Mouse (Mus musculus) heart, postnatal 0 days (tissue): Measurements from ENCODE around the gene Acox3. TPM values are rescaled to one million over a fixed set of nuclear protein-coding genes. Genes with fewer than 3 reads are reported as not detected.
"Not testable (repeated sequence)": the region's sequence is repeated elsewhere in the genome, so short reads cannot be mapped to it uniquely, and the experiment has no call there.

Source experiments
- ATAC-seq: fragments of 200-750 bp; cut with Nextera tagmentation; 2 replicates; pipeline ENCODE4 v1.8.0; 2017; ENCODE audit warnings: low read depth, moderate number of reproducible peaks, moderate library complexity; ENCODE audit not compliant: insufficient read depth
- DNase-seq: peaks from one replicate; pipeline ENCODE4 v3.0.0-alpha.2; 2016; ENCODE audit warnings: low spot score
- H3K27ac ChIP-seq: fragments of 300-500 bp; sonication (generic); 2 replicates; pipeline ENCODE4 v1.5.1; 2014; ENCODE audit warnings: low read depth, mild to moderate bottlenecking
- H3K27me3 ChIP-seq: fragments of 300-500 bp; sonication (generic); 2 replicates; pipeline ENCODE4 v1.6.1; 2014; ENCODE audit warnings: low read length, mixed read lengths; ENCODE audit not compliant: control insufficient read depth, insufficient read depth
- H3K36me3 ChIP-seq: fragments of 300-500 bp; sonication (generic); replicated peaks from 2 replicates; pipeline ENCODE4 v1.6.1; 2014; ENCODE audit warnings: low read length, mixed read lengths; ENCODE audit not compliant: control insufficient read depth, insufficient read depth
- H3K4me1 ChIP-seq: fragments of 300-500 bp; sonication (generic); 2 replicates; pipeline ENCODE4 v1.6.1; 2014; ENCODE audit warnings: antibody characterized with exemption; ENCODE audit not compliant: control insufficient read depth, insufficient read depth
- H3K4me2 ChIP-seq: fragments of 300-500 bp; sonication (generic); 2 replicates; pipeline ENCODE4 v1.6.1; 2014; ENCODE audit warnings: low read depth, mild to moderate bottlenecking, low read length, moderate library complexity
- H3K4me3 ChIP-seq: fragments of 300-500 bp; sonication (generic); 2 replicates; pipeline ENCODE4 v1.5.1; 2014; ENCODE audit warnings: low read depth, low read length
- H3K9ac ChIP-seq: fragments of 300-500 bp; sonication (generic); replicated peaks from 2 replicates; pipeline ENCODE4 v1.6.1; 2014; ENCODE audit warnings: low read depth, low read length, mixed read lengths
- H3K9me3 ChIP-seq: fragments of 300-500 bp; sonication (generic); replicated peaks from 2 replicates; pipeline ENCODE4 v1.6.1; 2016; ENCODE audit warnings: low read length; ENCODE audit not compliant: control insufficient read depth
- CTCF ChIP-seq: IDR thresholded peaks from 2 replicates; pipeline ENCODE4 v1.5.1; 2016; ENCODE audit warnings: antibody characterized with exemption, control low read depth, low read depth
- EP300 ChIP-seq: IDR thresholded peaks from 2 replicates; pipeline ENCODE4 v1.6.1; 2016; ENCODE audit warnings: antibody characterized with exemption, low read depth
- WGBS: fragments of 180-500 bp; shearing (Covaris S2); extraction: QIAGEN DNeasy Blood & Tissue Kit; methylation state at CpG from one replicate; pipeline ENCODE4 v1.1.7; 2014; 5-methylcytosine and 5-hydroxymethylcytosine counted together
- polyA plus RNA-seq: library from polyadenylated mRNA; unstranded; fragments of >200 nt; fragmentation: Nextera tagmentation; extraction: Ambion mirVana; gene quantifications from 2 replicates; pipeline ENCODE4 v1.2.1, GENCODE M21; 2015
- total RNA-seq: library from RNA; depleted of rRNA; stranded (reverse); fragments of >200 nt; gene quantifications from 2 replicates; pipeline ENCODE4 v1.2.3, GENCODE M21; 2014; ENCODE audit warnings: low replicate concordance

Acox3 gene
- total and polyA plus RNA-seq, 2 experiments from 2014 or later = 13.4 to 26.8 TPM

DNA sequence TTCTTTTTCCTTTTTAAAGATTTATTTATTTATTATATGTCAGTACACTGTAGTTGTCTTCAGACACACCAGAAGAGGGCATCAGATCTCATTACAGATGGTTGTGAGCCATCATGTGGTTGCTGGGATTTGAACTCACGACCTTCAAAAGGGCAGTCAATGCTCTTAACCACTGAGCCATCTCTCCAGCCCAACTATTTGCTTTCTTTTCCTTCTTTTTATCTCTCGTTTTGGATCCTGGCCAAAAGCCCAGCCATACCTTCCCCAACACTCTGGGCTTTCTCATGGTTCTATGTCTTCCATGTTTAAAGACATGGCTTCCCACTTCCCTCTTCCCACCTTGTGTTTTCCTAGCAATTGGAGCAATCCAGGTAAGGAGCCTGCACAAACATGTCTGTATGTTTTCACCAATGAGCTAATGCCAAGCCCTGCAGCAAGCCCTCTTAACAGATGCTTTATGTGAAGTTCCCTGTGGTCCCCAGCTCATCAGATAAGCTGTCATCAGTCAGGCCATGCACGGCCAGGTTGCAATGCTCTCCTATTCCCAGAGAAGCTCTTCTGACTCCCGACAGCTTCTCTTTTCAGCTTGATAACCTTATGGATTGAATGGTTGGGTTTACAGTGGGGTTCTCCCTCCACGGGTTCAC lies 3.5 kb upstream of the Acox3 start:
- no peak for ATAC-seq
- no peak for TF ChIP-seq CTCF
- no peak for TF ChIP-seq EP300

DNA sequence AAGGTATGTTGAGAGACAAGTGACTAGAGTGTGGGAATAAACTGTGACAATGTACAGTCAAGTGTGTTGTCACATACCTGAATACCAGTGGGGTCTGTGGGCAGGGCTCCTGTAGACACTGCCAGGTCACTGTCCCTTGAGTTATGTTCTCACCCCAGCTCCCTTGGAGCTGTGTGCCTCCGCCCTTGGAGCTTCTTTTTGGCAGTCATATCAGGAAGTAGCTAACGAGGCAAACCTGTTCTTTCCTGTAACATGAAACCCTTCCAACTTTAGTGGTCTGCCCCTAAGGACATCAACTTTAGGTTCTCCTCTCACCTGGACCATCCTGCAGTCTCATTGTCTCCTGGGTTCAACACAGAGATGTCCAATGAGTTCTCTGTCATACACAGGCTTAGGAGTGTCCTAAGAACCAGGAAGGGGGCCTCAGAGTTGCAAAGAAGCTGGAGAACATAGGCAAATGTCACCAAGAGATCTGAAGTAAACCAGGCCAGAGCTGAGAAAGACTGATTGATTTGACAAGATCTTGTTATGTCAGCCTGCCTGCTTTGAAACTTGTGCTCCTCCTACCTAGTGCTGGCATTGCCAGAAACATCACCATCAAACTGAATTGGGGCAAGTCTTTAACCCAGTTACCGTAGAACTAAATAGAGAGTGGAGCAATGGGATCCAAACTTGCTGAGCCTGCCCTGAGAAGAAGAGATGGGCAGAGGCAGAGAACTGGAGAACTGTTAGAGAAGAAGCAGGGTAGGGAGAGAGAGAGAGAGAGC lies 2.5 kb upstream of the Acox3 start:
- no peaks in the 10 kb centered on the region for H3K36me3 ChIP-seq
- DNase-seq (peak; percentile 1), ATAC-seq (no peak)
- H3K27ac ChIP-seq = no peak overlapping the region
- H3K9ac ChIP-seq = no peak overlapping the region
- no peak overlapping the region for H3K4me3 ChIP-seq
- H3K4me1 ChIP-seq = peaks cover 1% of the 10 kb centered on the region; the same call in 1 of the 2 replicates
- TF ChIP-seq CTCF (no peak), EP300 (no peak)
- H3K9me3 ChIP-seq = no peaks in the 10 kb centered on the region
- no peak overlapping the region for H3K4me2 ChIP-seq
- WGBS = 34% methylated on average over 3 of the region's 3 CpGs
- no peaks in the 10 kb centered on the region for H3K27me3 ChIP-seq

More for the DNA sequence above, 3.5 kb upstream of the Acox3 start:
- DNase-seq = no peak
- Histone ChIP-seq H3K4me2 (no peak overlapping the region), H3K27me3 (no peaks in the 10 kb centered on the region), H3K4me1 (peaks cover 6% of the 10 kb centered on the region), H3K9me3 (no peaks in the 10 kb centered on the region), H3K36me3 (no peaks in the 10 kb centered on the region), H3K4me3 (no peak overlapping the region), H3K27ac (no peak overlapping the region), H3K9ac (no peak overlapping the region)
- 27% methylated on average over 5 of the region's 5 CpGs for WGBS

DNA sequence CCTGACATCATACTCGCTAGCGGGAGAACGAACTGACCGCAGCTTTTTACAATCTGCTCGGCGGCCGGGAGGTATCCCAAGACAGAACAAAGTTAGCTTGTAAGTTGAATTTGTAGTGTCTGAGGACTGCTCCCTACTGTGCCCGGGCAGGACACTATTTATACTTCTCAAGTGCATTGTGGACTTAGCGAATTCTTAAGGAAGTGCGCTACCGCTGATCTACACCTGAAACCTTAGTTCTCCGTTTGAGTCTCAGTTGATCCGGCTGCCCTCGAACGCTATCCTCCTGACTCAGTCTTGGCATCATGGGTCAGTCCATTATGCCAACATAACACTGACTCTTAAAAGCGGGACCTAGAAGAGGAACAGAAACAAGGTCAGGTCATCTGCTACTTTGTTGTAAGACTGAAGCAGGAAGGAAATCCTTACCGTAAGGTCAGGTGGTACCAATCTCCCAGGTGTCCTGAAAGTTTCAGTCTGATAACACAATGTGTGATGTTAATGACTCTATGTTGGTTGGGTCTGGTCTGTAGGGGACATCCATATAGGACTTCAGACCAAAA lies 462 bp downstream of the Acox3 start:
- Histone ChIP-seq H3K36me3 (0 out of 2 replicates have a peak, but pooled peaks cover 13% of the 10 kb centered on the region), H3K4me2 (peak overlapping the region; percentile 76), H3K4me1 (no peaks in the 10 kb centered on the region), H3K9ac (peak overlapping the region; percentile 47; the same call in 1 of the 2 replicates), H3K27ac (peak overlapping the region; percentile 66), H3K4me3 (peak overlapping the region; percentile 58), H3K9me3 (no peaks in the 10 kb centered on the region), H3K27me3 (no peaks in the 10 kb centered on the region)
- 2% methylated on average over 17 of the region's 17 CpGs for WGBS
- DNase-seq = no peak
- no peak for ATAC-seq
- TF ChIP-seq EP300 (no peak), CTCF (no peak)

DNA sequence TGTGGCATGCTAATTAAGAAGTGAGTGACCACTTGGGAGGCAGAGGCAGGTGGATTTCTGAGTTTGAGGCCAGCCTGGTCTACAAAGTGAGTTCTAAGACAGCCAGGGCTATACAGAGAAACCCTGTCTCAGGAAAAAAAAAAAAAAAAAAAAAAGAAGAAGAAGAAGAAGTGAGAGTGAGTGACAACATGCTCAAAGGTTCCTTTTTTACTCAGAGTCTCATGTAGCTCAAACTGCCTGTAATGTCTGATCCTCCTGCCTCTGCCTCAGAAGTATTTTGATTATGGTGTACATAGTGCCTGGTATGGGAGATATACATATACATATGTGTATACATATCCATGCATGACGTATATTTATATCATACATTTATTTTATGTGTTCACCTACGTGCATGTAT lies 1.4 kb downstream of the Acox3 start:
- ATAC-seq, H3K4me2 ChIP-seq, H3K9ac ChIP-seq, DNase-seq, H3K4me1 ChIP-seq, H3K27ac ChIP-seq, H3K27me3 ChIP-seq, H3K9me3 ChIP-seq, H3K4me3 ChIP-seq: not testable (repeated sequence)
- peaks cover 22% of the 10 kb centered on the region for H3K36me3 ChIP-seq
- 91% methylated on average over 2 of the region's 2 CpGs for WGBS

GRCm38 (mm10) chr5:35591497-35591896 lies 8.7 kb downstream of the Acox3 start:
- no peak for DNase-seq
- no peak overlapping the region for H3K4me3 ChIP-seq
- H3K27me3 ChIP-seq = no peaks in the 10 kb centered on the region
- H3K4me2 ChIP-seq = no peak overlapping the region
- no peaks in the 10 kb centered on the region for H3K4me1 ChIP-seq
- no peak overlapping the region for H3K9ac ChIP-seq
- H3K27ac ChIP-seq = no peak overlapping the region
- H3K9me3 ChIP-seq = peaks cover 11% of the 10 kb centered on the region; the same call in 1 of the 2 replicates
- no peak for TF ChIP-seq EP300
- TF ChIP-seq CTCF = no peak
- no peak for ATAC-seq
- H3K36me3 ChIP-seq = peaks cover 78% of the 10 kb centered on the region
- WGBS = 92% methylated on average over 4 of the region's 4 CpGs
